ENCODE assay signal across 18 mouse cellular contexts in the genomic region with DNA sequence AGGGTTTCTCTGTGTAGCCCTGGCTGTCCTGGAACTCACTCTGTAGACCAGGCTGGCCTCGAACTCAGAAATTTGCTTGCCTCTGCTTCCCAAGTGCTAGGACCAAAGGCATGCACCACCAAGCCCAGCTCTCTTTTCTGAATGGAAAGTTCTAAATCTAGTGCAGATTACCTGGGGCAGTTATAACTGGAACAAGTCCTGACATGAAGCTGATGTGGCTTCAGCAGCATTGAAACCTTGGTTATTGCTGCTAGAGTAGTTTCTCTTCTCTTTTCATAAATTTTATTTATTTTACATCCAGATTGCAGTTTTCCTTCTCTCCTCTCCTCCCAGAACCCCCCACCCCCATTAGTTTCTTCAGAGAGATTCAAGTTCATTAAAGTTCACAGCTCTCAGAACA.
"Had no signal": no experiment of that assay in that cellular context is flagged by ENCODE, and none has a peak within 500 bp of the region (broad histone marks: within the 10 kb centered on the region; RNA-seq: fewer than 3 reads in every experiment).

No protein-coding gene starts in this region.

- H3K4me1 ChIP-seq: limb, embryonic 10.5 days; midbrain, embryonic 10.5 days; midbrain, embryonic 13.5 days had no signal

- H3K9me3 ChIP-seq: limb, embryonic 10.5 days; limb, embryonic 13.5 days; megakaryocyte, embryonic 14.5 days; midbrain, embryonic 13.5 days had no signal

- ATAC-seq: liver, postnatal 0 days; lung, postnatal 0 days; midbrain, embryonic 13.5 days had no signal

- H3K9ac ChIP-seq: limb, embryonic 13.5 days; liver, embryonic 14.5 days; liver, postnatal 0 days; lung, embryonic 14.5 days; midbrain, embryonic 13.5 days had no signal

- H3K27ac ChIP-seq: kidney, postnatal 0 days; layer of hippocampus, adult 2 months; limb, embryonic 10.5 days; limb, embryonic 13.5 days; liver, embryonic 14.5 days; macrophage; midbrain, embryonic 10.5 days; midbrain, embryonic 13.5 days; stomach, postnatal 0 days had no signal

- H3K4me3 ChIP-seq: layer of hippocampus, adult 2 months; limb, embryonic 10.5 days; limb, embryonic 13.5 days; midbrain, embryonic 10.5 days; midbrain, embryonic 13.5 days had no signal

- H3K27me3 ChIP-seq: limb, embryonic 13.5 days; megakaryocyte, embryonic 14.5 days; midbrain, embryonic 13.5 days had no signal

- DNase-seq: layer of hippocampus, adult 9-11 months; liver; liver, postnatal 0 days; lung, embryonic 14.5 days; thymus, adult 2 months; thymus, postnatal 14 days; thymus, postnatal 4 days had no signal

- H3K4me2 ChIP-seq: limb, embryonic 13.5 days; lung, embryonic 14.5 days; midbrain, embryonic 13.5 days had no signal
